Mouse (Mus musculus) C2C12 (cell line): ENCODE results near the gene Kcnk10. TPM values are rescaled to one million over a fixed set of nuclear protein-coding genes. Genes with fewer than 3 reads are reported as not detected.
A peak's percentile ranks its signal among the peaks of the same experiment; 100 is the strongest.
"Not testable (repeated sequence)": the region's sequence is repeated elsewhere in the genome, so short reads cannot be mapped to it uniquely, and the experiment has no call there.

Experiments used
- H3K27me3 ChIP-seq: one replicate; pipeline ENCODE4 v1.6.1; 2011; ENCODE audit not compliant: control insufficient read depth, insufficient read depth, insufficient read length
- H3K36me3 ChIP-seq: one replicate; pipeline ENCODE4 v1.6.1; 2011; ENCODE audit not compliant: control insufficient read depth, insufficient read depth
- H3K4me3 ChIP-seq: one replicate; pipeline ENCODE4 v1.5.1; 2011; ENCODE audit warnings: mild to moderate bottlenecking, control low read depth; ENCODE audit not compliant: poor library complexity, insufficient read depth, severe bottlenecking
- H3K79me2 ChIP-seq: one replicate; pipeline ENCODE4 v1.6.1; 2011; ENCODE audit not compliant: control insufficient read depth, insufficient read depth
- H3K79me3 ChIP-seq: one replicate; pipeline ENCODE4 v1.6.1; 2011; ENCODE audit warnings: low read depth, control low read depth
- H3ac ChIP-seq: one replicate; pipeline ENCODE3; 2011; ENCODE audit warnings: low read depth; ENCODE audit not compliant: control insufficient read depth, insufficient read length
- CEBPB ChIP-seq: IDR thresholded peaks from one replicate; pipeline ENCODE4 v1.6.1; 2011; ENCODE audit warnings: low read depth, mild to moderate bottlenecking, control low read depth, moderate library complexity
- CTCF ChIP-seq: IDR thresholded peaks from one replicate; pipeline ENCODE4 v1.5.1; 2011; ENCODE audit not compliant: control insufficient read depth, insufficient read depth, insufficient read length
- FOSL1 ChIP-seq: IDR thresholded peaks from one replicate; pipeline ENCODE4 v1.8.0; 2011; ENCODE audit warnings: mild to moderate bottlenecking, low read length; ENCODE audit not compliant: poor library complexity, insufficient read depth, severe bottlenecking
- MAX ChIP-seq: IDR thresholded peaks from one replicate; pipeline ENCODE4 v1.6.1; 2011; ENCODE audit warnings: mild to moderate bottlenecking, control low read depth
- MYOD1 ChIP-seq: IDR thresholded peaks from one replicate; pipeline ENCODE4 v1.6.1; 2011; ENCODE audit warnings: low read depth; ENCODE audit not compliant: control insufficient read depth, insufficient read length
- MYOG ChIP-seq: IDR thresholded peaks from one replicate; pipeline ENCODE4 v1.6.1; 2011; ENCODE audit not compliant: control insufficient read depth, insufficient read length; ENCODE audit errors: extremely low read depth
- USF1 ChIP-seq: IDR thresholded peaks from one replicate; pipeline ENCODE4 v1.6.1; 2011; ENCODE audit warnings: low read depth, mild to moderate bottlenecking, control low read depth, moderate library complexity
- long read RNA-seq, 2 experiments: library from polyadenylated mRNA; unstranded; transcript quantifications; one replicate each; pipeline ENCODE4 v2.0.0; 2019 to 2020
- polyA plus RNA-seq: library from polyadenylated mRNA; unstranded; fragments of >200 nt; fragmentation: generic; extraction: Trizol; gene quantifications from one replicate; pipeline ENCODE4 v1.2.1, GENCODE M21; 2012; ENCODE audit warnings: missing spikeins

Gene Kcnk10
- polyA plus RNA-seq: not detected
- long read RNA-seq, experiment 1: 0 reads
- long read RNA-seq, experiment 2, full-length matches to known transcripts: 1 of 1 reads
- long read RNA-seq, experiment 2, partial matches to known transcripts: 0 of 1 reads
- long read RNA-seq, experiment 2, other reads (novel, unspliced or antisense): 0 of 1 reads

- Histone ChIP-seq H3K4me3 (no peak within 1 kb of the TSS), H3K36me3 (no peaks in the 10 kb centered on the region), H3K27me3 (peaks cover 35% of the 10 kb centered on the region), H3K79me3 (no peaks in the 10 kb centered on the region), H3K79me2 (no peaks in the 10 kb centered on the region), H3ac (no peak within 1 kb of the TSS)
- no peak for TF ChIP-seq MYOG
- no peak for TF ChIP-seq CTCF
- TF ChIP-seq CEBPB: no peak
- TF ChIP-seq MAX: no peak
- no peak for TF ChIP-seq FOSL1
- no peak for TF ChIP-seq MYOD1
- TF ChIP-seq USF1: no peak
Measured at GRCm38 (mm10) chr12:98577861-98578360, at the start of gene Kcnk10. Gene Kcnk10 (minus strand): TSS chr12:98578310.

- peaks cover 9% of the 10 kb centered on the region for H3K79me2 ChIP-seq
- peak within 1 kb of the TSS; percentile 72 for H3K4me3 ChIP-seq
- H3K36me3 ChIP-seq: peaks cover 5% of the 10 kb centered on the region
- peaks cover 5% of the 10 kb centered on the region for H3K79me3 ChIP-seq
- no peaks in the 10 kb centered on the region for H3K27me3 ChIP-seq
- H3ac ChIP-seq: peak within 1 kb of the TSS; percentile 78
- TF ChIP-seq CEBPB: no peak
- no peak for TF ChIP-seq USF1
- no peak for TF ChIP-seq FOSL1
- no peak for TF ChIP-seq MYOD1
- no peak for TF ChIP-seq MYOG
- TF ChIP-seq CTCF: no peak
- no peak for TF ChIP-seq MAX
Measured at GRCm38 (mm10) chr12:98627392-98628259, 49.5 kb upstream of the Kcnk10 start, which contains the start of gene Spata7. Gene Spata7 (plus strand): TSS chr12:98628157.

- H3K36me3 ChIP-seq, H3K79me3 ChIP-seq, H3ac ChIP-seq, H3K4me3 ChIP-seq, H3K79me2 ChIP-seq, H3K27me3 ChIP-seq: not testable (repeated sequence)
Measured at GRCm38 (mm10) chr12:98623266-98623665, 45.2 kb upstream of the Kcnk10 start.

GRCm38 (mm10) chr12:98620922-98621321 is 42.8 kb upstream of the Kcnk10 start:
- not testable (repeated sequence) for H3K4me3 ChIP-seq, H3K36me3 ChIP-seq, H3K79me2 ChIP-seq, H3K27me3 ChIP-seq, H3ac ChIP-seq, H3K79me3 ChIP-seq

- H3ac ChIP-seq: no peak overlapping the region
- no peaks in the 10 kb centered on the region for H3K79me2 ChIP-seq
- no peaks in the 10 kb centered on the region for H3K36me3 ChIP-seq
- H3K79me3 ChIP-seq: no peaks in the 10 kb centered on the region
- no peak overlapping the region for H3K4me3 ChIP-seq
- no peaks in the 10 kb centered on the region for H3K27me3 ChIP-seq
- TF ChIP-seq USF1 (no peak), CEBPB (no peak), MYOD1 (no peak), MYOG (no peak)
Measured at GRCm38 (mm10) chr12:98619496-98619895, 41.4 kb upstream of the Kcnk10 start.

GRCm38 (mm10) chr12:98615746-98616145 is 37.6 kb upstream of the Kcnk10 start:
- no peak overlapping the region for H3K4me3 ChIP-seq
- H3K36me3 ChIP-seq: no peaks in the 10 kb centered on the region
- TF ChIP-seq CEBPB (no peak), CTCF (no peak), USF1 (no peak), MYOD1 (no peak), MYOG (no peak), MAX (no peak), FOSL1 (no peak)
- H3ac ChIP-seq: no peak overlapping the region
- H3K27me3 ChIP-seq: no peaks in the 10 kb centered on the region
- H3K79me3 ChIP-seq: no peaks in the 10 kb centered on the region
- no peaks in the 10 kb centered on the region for H3K79me2 ChIP-seq
